20 mouse cellular contexts compared by ENCODE assay signal in the genomic region with DNA sequence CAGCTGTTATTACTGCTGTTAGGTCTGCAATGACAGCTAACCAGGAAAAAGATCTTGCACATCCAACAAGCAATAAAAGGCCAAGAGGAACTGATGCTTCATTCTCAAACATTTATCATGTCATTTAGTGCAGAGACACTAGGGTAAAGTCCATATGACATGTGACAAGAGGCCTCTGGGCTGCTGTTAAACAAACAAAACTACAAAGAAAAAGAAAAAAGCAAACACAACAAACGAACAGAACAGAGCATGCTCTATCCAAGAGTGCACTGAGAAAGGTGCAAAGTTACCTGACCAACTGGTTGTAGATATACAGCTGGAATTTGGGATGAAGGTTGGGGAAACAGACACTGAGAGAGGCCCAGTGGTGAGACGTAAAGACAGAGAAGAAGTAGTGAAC.
"Had no signal": no experiment of that assay in that cellular context is flagged by ENCODE, and none has a peak within 500 bp of the region (broad histone marks: within the 10 kb centered on the region; RNA-seq: fewer than 3 reads in every experiment).

No protein-coding gene starts in this region.

- H3K4me3 ChIP-seq: kidney, embryonic 15.5 days; limb, embryonic 10.5 days; limb, embryonic 13.5 days; liver, embryonic 13.5 days; neural tube, embryonic 12.5 days; neural tube, embryonic 15.5 days; stomach, embryonic 15.5 days had no signal

- H3K9ac ChIP-seq: kidney, embryonic 15.5 days; limb, embryonic 13.5 days; liver, embryonic 13.5 days; neural tube, embryonic 12.5 days; neural tube, embryonic 15.5 days; stomach, embryonic 15.5 days had no signal

- DNase-seq: kidney, adult 11 months; kidney, adult 8-10 months; kidney, postnatal 10 days; kidney, postnatal 36 days; liver, embryonic 13.5 days; lung, adult 2 months; lung, postnatal 14 days; lung, postnatal 4 days; midbrain, embryonic 14.5 days; right cerebral cortex, adult 18-20 months; right cerebral cortex, postnatal 14 days; spleen, adult 18-20 months; thymus, postnatal 25 days had no signal

- H3K9me3 ChIP-seq: limb, embryonic 10.5 days; limb, embryonic 13.5 days; neural tube, embryonic 12.5 days; neural tube, embryonic 15.5 days; stomach, embryonic 15.5 days had no signal

- H3K27me3 ChIP-seq: kidney, embryonic 15.5 days; limb, embryonic 13.5 days; liver, embryonic 13.5 days; neural tube, embryonic 12.5 days; neural tube, embryonic 15.5 days; stomach, embryonic 15.5 days had no signal

- H3K27ac ChIP-seq: kidney, embryonic 15.5 days; limb, embryonic 10.5 days; limb, embryonic 13.5 days; liver, embryonic 13.5 days; neural tube, embryonic 12.5 days; neural tube, embryonic 15.5 days; stomach, embryonic 15.5 days had no signal

- H3K4me1 ChIP-seq: kidney, embryonic 15.5 days; limb, embryonic 10.5 days; limb, embryonic 13.5 days; neural tube, embryonic 12.5 days; neural tube, embryonic 15.5 days; stomach, embryonic 15.5 days had no signal

- H3K4me2 ChIP-seq: kidney, embryonic 15.5 days; limb, embryonic 13.5 days; liver, embryonic 13.5 days; midbrain, embryonic 11.5 days; neural tube, embryonic 12.5 days; neural tube, embryonic 15.5 days; stomach, embryonic 15.5 days had no signal
